Mouse (Mus musculus) G1E (cell line): ENCODE measurements around the gene Mmp27. TPM values are rescaled to one million over a fixed set of nuclear protein-coding genes. Genes with fewer than 3 reads are reported as not detected.
A peak's percentile ranks its signal among the peaks of the same experiment; 100 is the strongest.

Experiments
- ATAC-seq: 2 replicates; pipeline ENCODE4 v1.8.0; 2016; ENCODE audit warnings: mild to moderate bottlenecking; ENCODE audit not compliant: insufficient number of reproducible peaks, poor library complexity, low FRiP score, severe bottlenecking; ENCODE audit errors: extremely low read depth
- DNase-seq: peaks from one replicate; pipeline ENCODE4 v3.0.0; 2012; ENCODE audit warnings: low spot score
- H3K27me3 ChIP-seq: 2 replicates; pipeline ENCODE4 v1.6.1; 2012; ENCODE audit warnings: mild to moderate bottlenecking, low read length, inconsistent platforms; ENCODE audit not compliant: insufficient read depth
- H3K36me3 ChIP-seq: replicated peaks from 2 replicates; pipeline ENCODE3; 2012; ENCODE audit warnings: mild to moderate bottlenecking, inconsistent platforms
- H3K4me1 ChIP-seq: 2 replicates; pipeline ENCODE4 v1.6.1; 2012; ENCODE audit warnings: low read depth, low read length, inconsistent platforms, mixed read lengths; ENCODE audit not compliant: insufficient read depth
- H3K4me3 ChIP-seq: 2 replicates; pipeline ENCODE4 v1.5.1; 2012; ENCODE audit warnings: low read depth, mild to moderate bottlenecking, inconsistent platforms, low read length, moderate library complexity, mixed read lengths
- H3K9me3 ChIP-seq: replicated peaks from 2 replicates; pipeline ENCODE4 v1.6.1; 2012; ENCODE audit warnings: inconsistent platforms
- CTCF ChIP-seq: IDR thresholded peaks from 2 replicates; pipeline ENCODE4 v1.5.1; 2012; ENCODE audit warnings: low read depth, low read length, inconsistent platforms, mixed read lengths
- GATA1 ChIP-seq: IDR thresholded peaks from 2 replicates; pipeline ENCODE4 v1.6.1; 2012; ENCODE audit warnings: borderline replicate concordance, low read length, inconsistent platforms, mixed read lengths
- GATA2 ChIP-seq: IDR thresholded peaks from 2 replicates; pipeline ENCODE4 v1.6.1; 2012; ENCODE audit warnings: low read depth, low read length, inconsistent platforms, borderline replicate concordance
- POLR2AphosphoS5 ChIP-seq: IDR thresholded peaks from 2 replicates; pipeline ENCODE4 v1.6.1; 2012; ENCODE audit warnings: low read depth, low read length, inconsistent platforms; ENCODE audit not compliant: insufficient replicate concordance
- TAL1 ChIP-seq: conservative IDR thresholded peaks from 2 replicates; pipeline ENCODE4 v1.6.1; 2012; ENCODE audit warnings: low read depth, low read length, inconsistent platforms, mixed read lengths
- polyA plus RNA-seq: library from polyadenylated mRNA; stranded (reverse); fragments of >175 nt; gene quantifications from 2 replicates; pipeline ENCODE4 v1.2.3, GENCODE M21; 2012
- total RNA-seq, 2 experiments: library from RNA; stranded (forward) in 1 of 2; stranded (reverse) in 1 of 2; fragments of 200-1000 nt in 1 of 2; fragments of >200 nt in 1 of 2; fragmentation: Nextera tagmentation in 1 of 2; gene quantifications; 2 replicates each; pipeline ENCODE4 v1.2.3; 2014 to 2017

The Mmp27 gene
- total and polyA plus RNA-seq, 3 experiments: 0.68 to 3.4 TPM; not detected in 1

GRCm38 (mm10) chr9:7593272-7593812 lies 22.1 kb downstream of the Mmp27 start:
- H3K36me3 ChIP-seq: no peaks in the 10 kb centered on the region
- no peaks in the 10 kb centered on the region for H3K9me3 ChIP-seq
- no peaks in the 10 kb centered on the region for H3K27me3 ChIP-seq
- peaks cover 8% of the 10 kb centered on the region for H3K4me1 ChIP-seq
- no peak overlapping the region for H3K4me3 ChIP-seq
- DNase-seq (no peak), ATAC-seq (no peak)
- TF ChIP-seq TAL1 (no peak), GATA2 (no peak), GATA1 (no peak), CTCF (no peak), POLR2AphosphoS5 (no peak)

GRCm38 (mm10) chr9:7594816-7595540 lies 23.8 kb downstream of the Mmp27 start:
- Histone ChIP-seq H3K4me3 (no peak overlapping the region), H3K4me1 (peaks cover 8% of the 10 kb centered on the region)
- DNase-seq: peak; percentile 9

GRCm38 (mm10) chr9:7602982-7603742 lies 32.0 kb downstream of the Mmp27 start:
- peak; percentile 25 for DNase-seq
- Histone ChIP-seq H3K4me1 (no peaks in the 10 kb centered on the region), H3K9me3 (no peaks in the 10 kb centered on the region), H3K36me3 (no peaks in the 10 kb centered on the region), H3K27me3 (no peaks in the 10 kb centered on the region), H3K4me3 (no peak overlapping the region)
- TF ChIP-seq POLR2AphosphoS5: no peak
- no peak for TF ChIP-seq GATA2
- peak; percentile 90 for TF ChIP-seq CTCF
- TF ChIP-seq TAL1: no peak
- ATAC-seq: peak; percentile 57; the same call in 1 of the 2 replicates

More at GRCm38 (mm10) chr9:7594816-7595540, 23.8 kb downstream of the Mmp27 start:
- H3K36me3 ChIP-seq: no peaks in the 10 kb centered on the region
- H3K9me3 ChIP-seq: no peaks in the 10 kb centered on the region
- H3K27me3 ChIP-seq: no peaks in the 10 kb centered on the region
- ATAC-seq: peak; percentile 49; the same call in 1 of the 2 replicates
- TF ChIP-seq CTCF: peak; percentile 39; the same call in 1 of the 2 replicates
- TF ChIP-seq GATA1: no peak

- TF ChIP-seq TAL1 (no peak), CTCF (no peak), GATA2 (no peak), POLR2AphosphoS5 (no peak), GATA1 (no peak)
- ATAC-seq (no peak), DNase-seq (no peak)
- H3K9me3 ChIP-seq: no peaks in the 10 kb centered on the region
- no peak overlapping the region for H3K4me3 ChIP-seq
- no peaks in the 10 kb centered on the region for H3K27me3 ChIP-seq
- no peaks in the 10 kb centered on the region for H3K4me1 ChIP-seq
- H3K36me3 ChIP-seq: no peaks in the 10 kb centered on the region
These were observed 32.8 kb downstream of the Mmp27 start for GRCm38 (mm10) chr9:7604005-7604404.

- TF ChIP-seq TAL1 (no peak), CTCF (no peak), GATA1 (no peak), POLR2AphosphoS5 (no peak), GATA2 (no peak)
- Histone ChIP-seq H3K36me3 (no peaks in the 10 kb centered on the region), H3K4me1 (no peaks in the 10 kb centered on the region), H3K4me3 (no peak overlapping the region), H3K27me3 (no peaks in the 10 kb centered on the region), H3K9me3 (no peaks in the 10 kb centered on the region)
- DNase-seq: no peak
- ATAC-seq: no peak
These were observed 34.4 kb downstream of the Mmp27 start for GRCm38 (mm10) chr9:7605638-7606037.

GRCm38 (mm10) chr9:7622582-7622981 lies 51.4 kb downstream of the Mmp27 start:
- no peak overlapping the region for H3K4me3 ChIP-seq
- no peak for ATAC-seq
- H3K27me3 ChIP-seq: 0 out of 2 replicates have a peak, but pooled peaks cover 3% of the 10 kb centered on the region
- no peak for DNase-seq
- H3K4me1 ChIP-seq: no peaks in the 10 kb centered on the region
- TF ChIP-seq TAL1 (no peak), CTCF (no peak), POLR2AphosphoS5 (no peak), GATA2 (no peak), GATA1 (no peak)
- no peaks in the 10 kb centered on the region for H3K9me3 ChIP-seq
- H3K36me3 ChIP-seq: no peaks in the 10 kb centered on the region
